Mouse (Mus musculus) testis, adult 2 months (tissue): ENCODE data around the gene Wdr73.

Experiments
- CTCF ChIP-seq: fragments of 200-500 bp; IDR thresholded peaks from 2 replicates; pipeline ENCODE4 v1.5.1; 2012; ENCODE audit warnings: low read depth, mild to moderate bottlenecking, inconsistent platforms, low read length, moderate library complexity; ENCODE audit not compliant: control insufficient read depth, insufficient read depth, insufficient replicate concordance
- POLR2A ChIP-seq: fragments of 200-500 bp; IDR thresholded peaks from 2 replicates; pipeline ENCODE4 v1.6.1; 2012; ENCODE audit warnings: low read depth, mild to moderate bottlenecking, inconsistent platforms, low read length, moderate library complexity; ENCODE audit not compliant: control insufficient read depth

- no peak for TF ChIP-seq POLR2A
- TF ChIP-seq CTCF, result no peak
Measured at GRCm38 (mm10) chr7:80843176-80843575, 57.9 kb downstream of the Wdr73 start.
